Mouse (Mus musculus) brain, embryonic 14.5 days (tissue): ENCODE measurements around the gene Tmem104.

ENCODE experiments used
- CTCF ChIP-seq: fragments of 200-500 bp; IDR thresholded peaks from 2 replicates; pipeline ENCODE4 v1.5.1; 2012; ENCODE audit warnings: inconsistent platforms, mild to moderate bottlenecking, moderate library complexity, borderline replicate concordance; ENCODE audit not compliant: insufficient read depth, insufficient read length; ENCODE audit errors: extremely low read depth
- POLR2A ChIP-seq: fragments of 200-500 bp; IDR thresholded peaks from 2 replicates; pipeline ENCODE4 v1.6.1; 2012; ENCODE audit warnings: mild to moderate bottlenecking, inconsistent platforms, borderline replicate concordance; ENCODE audit not compliant: poor library complexity, insufficient read depth, insufficient read length, severe bottlenecking; ENCODE audit errors: extremely low read depth

- TF ChIP-seq POLR2A (peak; percentile 80; the same call in 1 of the 2 replicates), CTCF (no peak)
These were observed 24.3 kb upstream of the Tmem104 start, which contains the start of gene Slc9a3r1 for GRCm38 (mm10) chr11:115162832-115163480.
